Mouse (Mus musculus) kidney, postnatal 10 days (tissue): ENCODE measurements around the gene Olfr695.
"Not testable (repeated sequence)": the region's sequence is repeated elsewhere in the genome, so short reads cannot be mapped to it uniquely, and the experiment has no call there.

Experiments
- DNase-seq: peaks from one replicate; pipeline ENCODE4 v3.0.0; 2021; ENCODE audit warnings: mixed read lengths

Gene Olfr695

DNA sequence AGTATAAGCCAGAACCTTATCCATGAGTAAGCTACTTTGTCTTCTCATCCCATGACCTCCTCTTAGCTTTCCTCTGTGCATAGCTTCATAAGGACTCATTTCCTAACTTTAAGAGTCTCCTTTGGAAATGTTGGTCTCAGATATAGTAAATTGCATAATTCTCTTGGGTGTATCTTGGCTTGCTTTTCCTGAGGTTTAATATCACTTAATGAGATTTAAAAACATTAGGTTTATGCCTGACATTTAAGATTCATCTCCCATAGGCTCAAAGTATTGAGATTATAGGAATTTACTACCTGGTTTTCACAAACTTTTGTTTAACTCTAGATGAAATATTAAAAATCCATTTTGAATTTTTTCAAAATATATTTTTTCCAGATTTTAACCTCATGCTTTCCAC lies at the start of gene Olfr695:
Gene Olfr695, minus strand, starts transcription at position 101 of the 400 bp plus-strand sequence.
- no peak for DNase-seq

DNA sequence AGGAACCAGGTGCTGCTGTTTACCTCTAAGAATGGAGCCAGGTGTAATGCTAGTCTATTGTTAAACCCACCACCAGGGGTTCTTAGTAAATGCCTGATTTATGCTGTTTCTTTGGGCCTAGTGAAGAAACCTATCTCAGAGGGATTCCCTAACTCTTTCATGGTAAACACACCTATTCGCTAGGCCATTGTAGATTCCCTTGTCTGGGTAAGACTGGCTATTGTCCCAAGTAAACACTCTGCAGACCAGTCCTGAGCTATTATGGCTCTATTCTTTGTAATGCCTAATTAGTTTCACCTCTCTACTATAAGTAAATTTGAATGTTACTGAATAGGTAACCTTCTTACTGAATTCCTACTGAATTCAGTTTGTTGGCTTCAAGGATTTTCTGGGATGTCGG lies 44.8 kb upstream of the Olfr695 start:
- not testable (repeated sequence) for DNase-seq

DNA sequence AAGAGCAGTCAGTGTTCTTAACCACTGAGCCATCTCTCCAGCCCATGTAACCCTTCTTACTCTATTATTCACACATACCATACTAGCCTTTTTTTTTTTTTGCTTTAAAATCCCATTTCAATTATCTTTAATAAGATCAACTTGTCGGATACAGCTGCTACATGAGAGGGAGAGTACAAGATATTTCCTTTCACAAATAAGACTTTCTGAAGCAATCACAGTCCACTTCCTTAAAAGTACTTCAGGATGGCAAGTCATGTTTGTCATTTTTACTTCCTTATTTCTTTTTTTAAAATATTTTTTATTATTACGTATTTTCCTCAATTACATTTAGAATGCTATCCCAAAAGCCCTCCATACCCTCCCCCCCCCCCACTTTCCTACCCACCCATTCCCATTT lies 42.6 kb upstream of the Olfr695 start:
- DNase-seq, result no peak

DNA sequence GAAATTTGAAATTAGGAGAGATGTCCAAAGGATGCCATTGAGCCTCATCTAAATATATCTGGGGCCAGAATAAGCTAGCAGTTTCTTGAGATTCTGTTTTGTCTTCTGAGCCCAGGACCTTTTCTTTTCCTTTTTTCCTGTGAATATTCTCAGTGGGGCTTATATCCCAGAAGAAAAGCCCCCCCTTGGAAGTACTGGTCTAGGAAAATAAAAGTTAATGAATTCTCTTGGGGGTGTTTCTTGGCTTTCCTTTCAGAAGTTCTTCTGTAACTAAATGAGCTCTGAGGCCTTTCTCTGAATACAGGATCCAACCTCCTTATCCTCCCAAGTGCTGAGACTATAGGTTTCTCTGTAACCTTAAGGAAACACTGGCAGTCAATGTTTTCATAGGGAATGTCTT lies 39.1 kb upstream of the Olfr695 start, which contains the start of gene Olfr698:
Gene Olfr698, minus strand, starts transcription at position 101 of the 400 bp plus-strand sequence.
- DNase-seq, result no peak

DNA sequence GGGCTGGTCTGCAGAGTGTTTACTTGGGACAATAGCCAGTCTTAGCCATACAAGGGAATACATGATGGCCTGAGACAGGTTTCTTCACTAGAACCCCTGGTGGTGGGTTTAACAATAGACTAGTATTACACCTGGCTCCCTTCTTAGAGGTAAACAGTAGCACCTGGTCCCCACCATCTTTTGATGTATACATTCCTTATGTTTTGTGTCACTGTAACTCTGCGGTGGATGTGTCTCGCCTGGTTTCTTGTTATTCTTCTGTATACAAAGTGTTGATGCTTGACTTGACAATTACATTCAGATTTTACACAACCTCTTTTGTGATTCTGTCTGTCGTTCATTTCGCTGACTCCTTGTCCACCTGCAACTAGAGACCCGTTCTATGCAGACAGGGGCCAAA lies 29.6 kb upstream of the Olfr695 start:
- no peak for DNase-seq

DNA sequence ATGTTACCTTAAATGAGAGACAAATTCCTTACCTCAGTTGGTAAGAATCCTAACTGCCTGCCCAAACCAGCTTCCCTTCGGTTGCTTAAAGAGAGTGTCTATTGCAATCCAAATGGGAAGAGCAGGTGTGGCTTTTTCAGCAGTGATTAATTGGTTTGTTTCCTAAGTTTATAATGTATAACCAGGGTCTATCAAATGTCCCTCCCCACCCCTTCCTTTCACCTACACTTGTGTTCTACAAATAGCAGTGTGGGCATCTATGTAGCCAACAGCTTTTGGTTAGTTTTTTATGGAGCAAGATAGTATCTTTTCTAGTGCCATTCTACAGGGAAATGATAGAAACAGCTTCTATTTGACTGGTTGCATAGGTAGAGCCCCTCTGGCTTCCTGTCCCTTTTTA lies 26.1 kb upstream of the Olfr695 start, which contains the start of gene Olfr697:
Gene Olfr697, minus strand, starts transcription at position 101 of the 400 bp plus-strand sequence.
- no peak for DNase-seq

DNA sequence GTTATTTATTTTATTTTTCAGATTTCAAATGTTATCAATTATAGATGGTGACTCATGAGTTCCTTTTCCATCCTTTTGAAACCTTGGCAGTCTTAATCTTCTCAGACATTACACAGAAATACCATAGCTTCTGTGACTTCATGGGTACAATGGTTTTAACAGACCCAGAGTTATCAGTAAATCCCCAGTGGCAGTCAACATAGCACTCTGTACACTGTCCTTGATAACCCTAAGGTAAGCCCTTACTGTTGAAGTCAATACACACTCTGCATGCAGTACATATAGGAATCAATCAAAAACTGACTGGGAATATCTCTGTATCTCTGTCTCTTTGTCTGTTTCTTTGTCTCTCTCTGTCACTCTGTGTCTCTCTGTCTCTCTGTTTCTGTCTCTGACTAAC lies 20.8 kb upstream of the Olfr695 start:
- no peak for DNase-seq

DNA sequence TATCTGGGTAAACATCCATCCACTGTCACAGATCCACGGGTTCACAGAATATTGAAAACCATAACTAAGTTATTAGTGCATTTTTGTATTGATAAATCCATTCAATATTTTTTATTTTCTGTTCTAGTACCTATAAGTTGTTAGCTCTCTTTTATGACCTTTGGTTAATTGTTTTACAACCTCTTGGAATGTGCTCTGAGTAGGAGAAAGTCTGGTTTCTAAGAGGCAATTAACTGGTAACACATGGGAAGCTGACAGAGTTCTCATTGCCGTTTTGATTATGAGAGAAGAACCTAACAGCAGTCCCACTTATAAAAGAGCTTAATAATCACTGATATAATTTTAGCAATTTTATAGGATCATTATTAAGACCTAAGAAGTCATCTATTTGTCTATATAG lies 17.5 kb upstream of the Olfr695 start:
- DNase-seq, result no peak

DNA sequence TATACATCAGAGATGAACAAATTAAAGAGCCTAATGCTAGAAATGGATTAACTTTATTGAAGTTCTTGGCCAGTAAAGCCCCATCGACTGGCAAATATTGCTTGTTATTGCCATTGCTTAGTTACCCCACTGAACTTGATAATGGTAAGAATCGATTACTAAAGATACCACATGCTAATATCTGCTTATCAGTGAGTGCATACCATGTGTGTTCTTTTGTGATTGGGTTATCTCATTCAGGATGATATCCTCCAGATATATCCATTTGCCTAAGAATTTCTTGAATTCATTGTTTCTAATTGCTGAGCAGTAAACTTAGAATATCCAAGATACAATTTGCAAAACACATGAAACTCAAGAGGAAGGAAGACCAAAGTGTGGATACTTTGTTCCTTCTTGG lies 9.5 kb upstream of the Olfr695 start:
- not testable (repeated sequence) for DNase-seq

DNA sequence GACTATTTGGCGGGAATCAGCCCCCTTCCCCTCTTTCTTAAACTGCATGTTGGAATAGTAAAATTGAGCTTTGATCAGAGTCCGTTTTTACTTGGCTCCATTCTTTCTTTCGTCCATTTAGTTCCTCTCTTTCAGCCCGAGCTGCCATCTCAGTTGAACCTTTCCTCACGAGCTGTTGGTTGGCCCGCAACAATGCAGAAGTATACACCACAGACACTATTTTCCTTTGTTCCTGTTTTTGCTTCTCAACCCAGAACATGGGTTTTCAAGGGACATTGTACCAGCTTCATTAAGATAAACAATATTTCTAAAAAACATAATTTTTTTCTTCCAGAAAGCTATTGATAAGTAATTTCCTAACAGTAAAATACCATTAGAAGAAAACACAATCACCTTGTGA lies 4.7 kb downstream of the Olfr695 start:
- no peak for DNase-seq

DNA sequence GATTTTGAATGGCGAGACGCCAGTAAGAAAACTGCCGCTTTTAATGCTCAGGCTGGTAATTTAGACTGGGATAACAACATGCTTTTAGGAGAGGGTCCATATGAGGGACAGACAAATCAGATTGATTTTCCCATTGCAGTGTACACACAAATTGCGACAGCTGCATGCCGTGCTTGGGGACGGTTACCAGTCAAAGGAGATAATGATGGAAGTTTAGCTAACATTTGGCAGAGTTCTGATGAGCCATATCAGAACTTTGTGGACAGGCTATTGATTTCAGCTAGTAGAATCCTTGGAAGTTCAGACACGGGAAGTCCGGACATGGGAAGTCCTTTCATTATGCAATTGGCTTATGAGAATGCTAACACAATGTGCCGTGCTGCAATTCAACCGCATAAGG lies 8.5 kb downstream of the Olfr695 start:
- not testable (repeated sequence) for DNase-seq

DNA sequence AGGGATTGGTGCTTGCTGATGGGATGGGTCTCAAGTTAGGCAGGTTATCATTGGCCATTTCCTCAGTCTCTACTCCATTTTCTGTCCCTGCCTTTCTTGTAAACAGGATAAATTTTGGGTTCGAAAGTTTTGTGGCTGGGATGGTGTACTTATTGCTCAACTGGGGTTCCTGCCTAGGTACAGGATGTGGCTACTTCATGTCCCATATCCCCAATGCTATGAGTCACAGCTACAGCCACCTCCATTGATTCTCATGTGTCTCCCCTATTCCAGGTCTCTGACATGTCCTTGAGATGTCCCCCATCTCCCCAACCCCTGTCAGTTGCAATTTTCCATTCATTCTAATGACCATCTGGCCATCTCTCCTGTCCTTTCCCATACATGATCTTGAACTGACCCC lies 19.3 kb downstream of the Olfr695 start:
- no peak for DNase-seq

DNA sequence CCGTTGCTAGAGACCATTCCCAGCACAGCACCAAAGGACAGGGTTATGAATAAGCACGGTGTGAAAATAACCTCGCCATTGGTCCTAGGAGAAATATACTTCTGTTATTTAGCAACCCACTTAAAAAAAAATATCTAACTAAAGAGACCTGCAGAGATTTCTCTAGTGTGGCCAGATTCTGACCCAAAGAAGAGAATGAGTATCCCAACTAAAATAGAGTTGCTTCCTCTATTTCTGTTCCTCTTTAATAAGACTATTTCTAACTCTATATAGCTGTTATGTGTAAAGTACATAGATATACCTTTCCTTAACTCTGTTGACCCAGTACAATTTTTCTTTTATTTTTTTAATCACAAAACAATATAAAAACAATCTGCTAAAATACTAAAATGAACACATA lies 23.2 kb downstream of the Olfr695 start:
- no peak for DNase-seq

DNA sequence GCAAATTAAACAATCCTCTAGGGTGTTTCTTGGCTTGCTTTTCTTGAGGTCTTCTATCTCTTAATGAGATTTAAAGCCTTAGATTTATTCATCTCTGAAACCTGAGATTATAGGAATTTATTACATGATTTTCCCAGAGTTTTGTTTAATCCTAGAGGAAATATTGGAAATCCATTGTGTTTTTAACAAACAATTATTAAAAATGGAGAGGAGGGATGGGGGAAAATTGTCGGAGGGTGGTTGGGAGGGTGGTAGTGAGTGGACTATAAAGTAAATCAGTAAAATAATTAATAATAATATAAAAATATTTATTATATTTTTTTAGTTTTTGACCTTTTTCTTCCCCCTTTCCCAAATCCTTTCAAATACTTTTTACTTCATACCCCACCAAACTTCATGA lies 24.5 kb downstream of the Olfr695 start, which contains the start of gene Olfr694:
Gene Olfr694, minus strand, starts transcription at position 101 of the 400 bp plus-strand sequence.
- no peak for DNase-seq

DNA sequence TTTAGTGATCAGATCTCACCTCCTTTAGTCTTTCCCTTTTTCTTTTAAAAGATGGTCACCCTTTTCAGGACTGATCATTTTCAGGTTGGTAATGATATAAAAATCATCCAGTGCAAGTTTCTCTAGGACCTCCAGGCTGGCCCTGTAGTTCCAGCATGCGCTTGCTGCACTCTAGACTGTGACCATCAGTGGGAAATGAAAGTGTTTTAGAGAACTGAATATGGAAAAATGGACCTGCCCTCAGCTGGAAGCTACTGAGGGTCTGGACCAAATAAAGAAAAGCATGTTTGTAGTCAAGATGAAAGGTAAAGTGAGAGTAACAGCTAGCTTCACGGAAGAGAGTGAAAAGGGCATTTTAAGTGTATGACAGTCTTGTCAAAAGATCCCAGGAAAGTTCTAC lies 30.8 kb downstream of the Olfr695 start:
- DNase-seq, result no peak

DNA sequence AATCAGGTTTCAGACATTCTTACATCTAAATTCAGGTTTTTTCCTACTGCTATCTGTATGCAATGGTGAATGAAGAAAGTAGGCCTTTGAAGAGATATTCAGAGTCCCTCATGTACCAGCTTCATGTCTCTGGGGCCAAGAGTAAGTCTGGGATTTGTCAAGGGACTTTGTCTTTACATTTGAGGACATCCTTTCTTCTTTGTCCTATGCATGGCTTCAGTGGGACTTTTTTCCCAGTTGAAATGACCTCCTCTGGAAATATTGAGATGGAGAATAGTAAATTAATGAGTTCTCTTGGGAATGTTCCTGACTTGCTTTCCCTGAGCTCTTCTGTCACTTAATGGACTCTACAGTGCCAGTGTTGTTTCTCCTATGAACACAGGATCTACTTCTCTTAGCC lies 35.7 kb downstream of the Olfr695 start, which contains the start of gene Olfr693:
Gene Olfr693, minus strand, starts transcription at position 101 of the 400 bp plus-strand sequence.
- no peak for DNase-seq
